Mouse (Mus musculus) natural killer cell, adult 2 months (primary cell): ENCODE data around the gene Shisal2b.
"Not testable (repeated sequence)": the region's sequence is repeated elsewhere in the genome, so short reads cannot be mapped to it uniquely, and the experiment has no call there.

Experiments
- DNase-seq, 2 experiments: peaks; one replicate each; pipeline ENCODE4 v3.0.0; 2022; ENCODE audit warnings: low spot score in 2 of 2

Shisal2b gene

DNA sequence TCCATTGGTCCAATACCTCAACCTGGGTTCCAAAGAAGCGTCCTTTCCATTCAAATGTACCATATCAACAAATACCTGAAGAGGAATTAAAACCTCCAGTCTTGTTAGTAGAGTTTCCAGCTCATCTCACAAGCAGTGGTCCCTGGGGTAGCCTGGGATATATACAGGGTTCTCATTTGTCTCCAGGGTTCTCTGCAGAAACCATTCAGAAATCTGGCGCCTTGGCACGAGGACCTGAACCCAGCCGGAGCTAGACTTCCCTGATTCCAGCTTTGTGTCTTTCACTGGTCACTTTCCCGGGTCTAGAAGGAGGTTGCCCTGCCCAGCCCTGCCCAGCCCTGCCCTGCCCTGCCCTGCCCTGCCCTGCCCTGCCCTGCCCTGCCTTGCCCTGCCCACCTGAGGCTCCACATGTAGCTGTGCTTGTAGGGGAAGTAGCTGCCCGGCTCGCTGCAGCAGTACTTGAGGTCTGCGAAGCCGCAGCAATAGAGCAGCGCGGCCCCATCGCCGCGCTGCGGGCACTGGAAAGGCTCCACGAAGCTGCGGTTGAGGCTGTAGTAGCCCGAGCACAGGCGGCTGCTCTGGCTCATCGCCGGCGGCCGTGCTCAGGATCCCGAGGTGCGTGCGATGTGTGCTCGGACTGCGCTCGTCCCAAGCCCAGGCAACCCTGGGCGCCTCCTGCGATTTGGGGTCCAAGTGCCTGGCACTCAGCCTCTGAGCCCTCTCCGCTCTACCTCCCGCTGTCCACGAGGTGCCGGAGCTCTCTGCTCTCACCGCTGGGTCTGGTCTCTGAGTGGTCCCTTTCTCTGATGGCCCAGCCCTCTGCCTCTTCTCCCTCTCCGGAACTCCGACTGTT lies at the start of gene Shisal2b:
Gene Shisal2b, minus strand, starts transcription at position 767 of the 853 bp plus-strand sequence.
- DNase-seq: peak in 1 of 2 experiments; percentile 3

DNA sequence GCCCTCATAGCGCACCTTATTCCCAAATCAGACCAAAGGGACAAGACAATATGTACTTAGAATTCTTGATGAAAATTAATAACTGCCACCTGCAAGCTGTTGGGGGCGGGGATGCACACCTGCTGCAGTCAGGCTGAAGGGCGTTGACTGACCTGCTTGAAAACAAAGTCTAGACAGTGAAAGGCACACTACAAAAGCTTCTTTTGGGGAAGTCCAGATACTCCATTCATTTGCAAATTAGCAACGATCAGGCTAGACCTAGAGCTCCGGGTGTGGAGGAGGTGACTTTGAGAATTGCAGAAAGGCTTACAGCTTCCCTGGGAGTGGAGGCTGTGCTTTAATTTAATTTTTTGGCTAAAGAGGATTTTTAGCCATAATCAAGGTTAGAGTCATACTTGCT lies 47.9 kb upstream of the Shisal2b start:
- not testable (repeated sequence) for DNase-seq

GRCm38 (mm10) chr13:104911006-104911405 lies 47.3 kb upstream of the Shisal2b start:
- not testable (repeated sequence) for DNase-seq

GRCm38 (mm10) chr13:104908691-104909090 lies 45.0 kb upstream of the Shisal2b start:
- DNase-seq: no peak

- no peak for DNase-seq
Observed at GRCm38 (mm10) chr13:104894771-104895170, 31.1 kb upstream of the Shisal2b start.

- DNase-seq: no peak
Observed at GRCm38 (mm10) chr13:104892337-104892736, 28.6 kb upstream of the Shisal2b start.

- no peak for DNase-seq
Observed at GRCm38 (mm10) chr13:104886308-104887032, 22.8 kb upstream of the Shisal2b start.

DNA sequence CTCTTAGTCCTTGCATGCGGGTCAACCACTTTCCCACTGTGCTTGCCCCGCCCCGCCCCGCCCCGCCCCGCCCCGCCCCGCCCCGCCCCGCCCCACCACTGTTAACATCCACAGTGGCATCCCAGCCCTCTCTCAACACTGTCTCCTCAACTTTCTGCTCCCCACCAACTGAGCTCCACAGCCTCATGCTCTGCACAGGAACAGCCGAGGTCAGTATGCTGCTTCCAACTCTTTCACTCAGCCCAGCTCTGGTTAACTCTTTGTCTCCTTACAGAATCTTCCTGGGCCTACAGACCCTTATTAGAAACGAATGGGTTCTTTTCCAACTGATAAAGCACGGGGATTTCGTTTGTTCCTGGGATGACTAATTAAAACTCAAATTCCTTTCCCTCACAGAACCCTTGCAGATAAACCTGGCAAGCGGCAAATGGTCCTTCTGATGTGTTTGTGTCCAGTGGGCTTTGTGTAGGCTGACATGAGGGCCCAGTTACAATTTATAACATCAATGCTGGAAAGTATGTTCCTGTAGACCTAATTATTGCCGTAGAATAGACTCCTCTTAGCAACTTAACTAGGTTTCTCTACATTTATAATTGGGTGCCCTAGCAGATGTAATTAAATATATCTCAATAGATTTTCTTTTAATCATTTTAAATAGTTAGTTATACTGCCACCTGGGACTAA lies 20.0 kb upstream of the Shisal2b start:
- DNase-seq: no peak

DNA sequence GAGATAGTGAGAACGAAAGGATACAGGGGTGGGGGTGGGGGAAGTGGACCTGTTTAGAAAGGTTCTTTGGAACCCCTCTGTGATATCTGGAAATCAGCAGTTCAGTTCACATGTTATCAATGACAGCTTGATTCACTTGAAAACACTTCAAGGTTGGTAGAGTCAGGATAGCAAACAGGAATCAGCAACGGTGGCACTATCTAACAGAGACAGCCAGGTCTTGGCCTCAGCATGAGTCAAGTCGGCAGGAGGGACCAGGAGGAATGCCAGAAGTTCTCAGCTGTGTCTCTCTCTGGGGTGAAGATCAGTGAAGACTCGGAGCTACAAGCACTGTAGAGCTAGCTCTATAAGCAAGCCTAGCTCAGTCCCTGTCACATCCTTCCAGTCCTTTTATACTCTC lies 14.8 kb upstream of the Shisal2b start:
- DNase-seq: no peak

GRCm38 (mm10) chr13:104869907-104870306 lies 6.2 kb upstream of the Shisal2b start:
- DNase-seq: no peak

DNA sequence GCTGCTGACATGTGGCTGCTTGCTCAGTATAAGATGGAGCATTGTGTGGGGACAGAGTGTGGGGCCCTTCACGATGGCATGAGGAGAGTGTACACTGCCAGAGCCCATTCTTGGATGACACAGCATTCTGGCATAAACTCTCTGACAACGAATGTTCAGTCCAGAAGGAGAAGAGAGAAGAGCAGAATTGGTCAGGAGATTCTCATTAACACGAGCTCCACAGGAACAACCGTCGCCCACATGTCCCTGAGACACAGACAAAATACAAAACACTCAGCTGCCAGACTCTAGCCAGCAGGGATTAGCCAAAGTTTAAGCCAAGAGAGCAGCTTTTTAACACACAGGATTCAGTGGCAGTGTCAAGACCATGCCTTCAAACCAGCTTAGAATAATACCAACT lies 3.0 kb upstream of the Shisal2b start:
- no peak for DNase-seq

DNA sequence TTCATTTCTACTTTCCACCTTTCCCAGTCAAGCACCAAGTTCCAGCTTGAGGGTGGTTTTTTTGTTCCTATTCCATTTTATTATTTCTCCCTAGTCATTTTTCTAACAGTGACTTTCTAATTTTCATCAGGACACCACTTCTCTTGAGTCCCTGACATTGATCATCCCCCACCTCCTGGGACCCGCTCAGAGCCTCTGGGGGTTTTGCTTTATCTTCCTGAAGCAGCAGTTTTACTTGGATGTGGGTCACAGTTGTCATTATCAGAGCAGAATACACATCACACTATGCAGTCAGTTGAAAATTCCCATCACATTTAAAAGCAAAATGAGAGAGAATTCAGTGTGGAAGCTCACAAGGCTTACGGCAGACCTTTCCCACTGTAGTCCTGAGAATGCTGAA lies 10.0 kb downstream of the Shisal2b start:
- DNase-seq: no peak

- no peak for DNase-seq
Observed at GRCm38 (mm10) chr13:104843295-104844089, 20.2 kb downstream of the Shisal2b start.

DNA sequence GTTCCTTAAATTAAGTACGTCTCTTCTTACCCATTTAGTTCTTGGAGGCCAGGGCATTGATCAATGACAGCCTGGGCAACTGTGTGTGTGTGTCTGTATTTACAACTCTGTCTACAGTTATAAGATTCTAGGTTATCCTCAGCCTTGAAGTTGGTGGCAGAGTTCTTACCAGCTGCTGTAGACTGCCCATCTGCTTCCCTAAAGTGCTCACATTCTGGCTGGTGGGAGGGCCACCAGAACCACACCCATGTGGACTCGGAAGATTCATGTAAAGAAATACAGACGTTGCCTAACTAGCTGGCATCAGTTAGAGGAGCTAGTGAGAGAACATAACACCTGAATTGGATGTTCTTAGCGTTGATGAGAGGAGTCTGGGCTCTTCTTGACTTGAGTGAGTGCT lies 21.8 kb downstream of the Shisal2b start:
- no peak for DNase-seq

DNA sequence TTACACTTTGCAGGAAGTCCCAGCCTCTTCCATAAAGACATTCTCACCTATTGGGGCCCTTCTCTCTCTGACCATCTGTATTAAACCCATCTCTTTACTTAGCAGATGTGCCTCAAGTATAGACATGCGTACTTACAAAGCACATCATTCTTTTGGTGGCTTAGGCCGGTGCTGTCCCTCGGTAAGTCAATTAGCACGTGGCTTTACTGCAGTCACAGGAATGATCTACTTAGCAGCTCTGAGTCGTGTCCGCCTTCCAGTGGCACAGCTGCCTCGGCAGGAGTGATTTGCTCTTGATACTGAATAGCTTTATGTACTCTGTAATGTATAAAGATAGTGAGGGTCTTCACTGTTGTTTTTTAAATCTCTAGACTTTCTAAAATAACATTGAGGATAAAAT lies 26.1 kb downstream of the Shisal2b start:
- DNase-seq: no peak

DNA sequence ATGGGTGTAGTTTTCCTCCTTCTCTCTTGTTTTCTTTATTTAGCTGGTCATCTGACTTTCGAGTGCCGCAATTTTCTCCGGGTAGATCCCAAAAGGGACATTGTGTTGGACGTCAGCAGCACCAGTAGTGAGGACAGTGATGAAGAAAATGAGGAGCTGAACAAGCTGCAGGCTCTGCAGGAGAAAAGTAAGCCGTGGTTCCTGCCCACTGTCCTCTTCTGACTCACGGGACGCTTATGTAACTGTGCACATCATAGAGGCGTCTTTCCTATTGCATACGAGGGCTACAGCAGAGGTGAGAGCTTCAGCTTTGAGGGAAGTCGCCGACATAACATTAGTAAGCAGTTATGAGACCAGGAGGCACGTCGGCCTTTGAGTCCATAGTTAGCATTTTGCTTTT lies 30.9 kb downstream of the Shisal2b start:
- DNase-seq: no peak

DNA sequence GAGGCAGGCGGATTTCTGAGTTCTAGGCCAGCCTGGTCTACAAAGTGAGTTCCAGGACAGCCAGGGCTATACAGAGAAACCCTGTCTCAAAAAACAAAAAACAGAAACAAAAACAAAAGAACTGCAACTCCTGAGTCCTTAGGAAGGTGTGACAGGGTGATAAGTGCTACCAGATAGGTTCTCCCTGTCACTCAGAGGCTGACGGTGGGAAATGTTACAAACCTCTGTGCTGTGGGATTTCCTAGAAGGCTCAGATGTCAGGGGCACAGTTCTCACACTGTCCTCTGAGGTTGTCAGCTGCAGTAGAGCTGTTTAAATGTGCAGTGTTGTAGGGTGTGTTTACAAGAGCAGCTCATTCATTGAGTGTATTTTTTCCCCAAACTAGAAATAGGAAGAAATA lies 38.2 kb downstream of the Shisal2b start:
- DNase-seq: no peak

GRCm38 (mm10) chr13:104822411-104822838 lies 41.3 kb downstream of the Shisal2b start:
- no peak for DNase-seq

- DNase-seq: no peak
Observed at GRCm38 (mm10) chr13:104821908-104822307, 41.8 kb downstream of the Shisal2b start.

GRCm38 (mm10) chr13:104821192-104821591 lies 42.5 kb downstream of the Shisal2b start:
- DNase-seq: no peak

- no peak for DNase-seq
Observed at GRCm38 (mm10) chr13:104817696-104818095, 46.0 kb downstream of the Shisal2b start.
